Comparison of ENCODE assay signal across 8 mouse cellular contexts in the genomic region with DNA sequence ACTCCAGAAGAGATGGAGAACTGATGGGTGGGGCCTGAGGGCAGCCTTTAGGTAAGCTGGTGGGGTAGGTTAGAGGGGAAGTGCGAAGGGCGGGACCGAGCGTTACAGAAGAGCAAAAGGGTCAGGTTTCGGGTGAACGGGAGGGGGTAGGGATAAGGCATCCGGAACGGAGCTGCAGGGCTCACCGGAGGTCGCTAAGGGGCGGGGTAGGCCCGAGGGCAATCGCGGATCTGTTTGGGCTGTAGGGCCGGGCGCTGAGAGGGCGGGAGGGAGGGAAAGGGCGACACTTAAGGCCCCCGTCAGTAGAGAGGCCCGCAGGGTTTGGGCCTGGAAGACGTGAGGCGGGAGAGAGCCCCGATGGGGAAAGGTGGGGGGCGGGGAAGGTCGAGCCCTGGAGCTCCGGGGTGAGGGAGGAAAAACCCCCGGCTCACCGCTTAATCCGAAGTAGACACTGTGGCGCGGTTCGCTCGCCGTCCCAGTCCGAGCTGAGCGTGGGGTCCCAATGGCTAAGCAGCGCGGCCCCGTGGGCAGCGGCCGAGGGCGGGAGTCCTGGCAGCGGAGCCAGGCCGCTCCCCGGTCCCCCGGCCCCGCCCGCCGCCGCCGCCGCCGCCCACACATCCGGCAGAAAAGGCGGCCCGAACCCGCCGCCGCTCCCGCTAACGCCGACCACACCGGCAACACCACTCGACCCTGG. TPM values are rescaled to one million over a fixed set of nuclear protein-coding genes. Genes with fewer than 3 reads are reported as not detected.
DNase-seq lines count a peak whose midpoint lies in the region; ATAC-seq lines count a peak whose summit lies in the region.

No protein-coding gene starts in this region.

- peaks cover 30% of the 10 kb centered on the region for H3K36me3 ChIP-seq in forebrain, embryonic 14.5 days (ENCODE audit: control insufficient read depth, insufficient read depth, low read length)
- H3K36me3 ChIP-seq in stomach, embryonic 14.5 days (ENCODE audit: control insufficient read depth, insufficient read depth, low read length), result peaks cover 26% of the 10 kb centered on the region

- peak overlapping the region; percentile 95 for H3K9ac ChIP-seq in forebrain, embryonic 14.5 days (ENCODE audit: low read length)
- H3K9ac ChIP-seq in stomach, embryonic 14.5 days (replicated peaks; ENCODE audit: low read depth, low read length), result peak overlapping the region; percentile 87

- peak overlapping the region; percentile 97 for H3K4me3 ChIP-seq in forebrain, embryonic 14.5 days (ENCODE audit: low read depth, low read length)
- peak overlapping the region; percentile 93 for H3K4me3 ChIP-seq in stomach, embryonic 14.5 days (ENCODE audit: low read depth, low read length)

- no peaks in the 10 kb centered on the region for H3K27me3 ChIP-seq in forebrain, embryonic 14.5 days (replicated peaks; ENCODE audit: control insufficient read depth, insufficient read depth, low read length)
- H3K27me3 ChIP-seq in stomach, embryonic 14.5 days (ENCODE audit: control insufficient read depth, insufficient read depth, low read length), result no peaks in the 10 kb centered on the region

- under 1% methylated on average over 54 of the region's 64 CpGs for WGBS in forebrain, embryonic 14.5 days
- 1% methylated on average over 50 of the region's 64 CpGs for WGBS in stomach, embryonic 14.5 days

- H3K9me3 ChIP-seq in forebrain, embryonic 14.5 days (replicated peaks; ENCODE audit: control insufficient read depth, low read length), result no peaks in the 10 kb centered on the region
- H3K9me3 ChIP-seq in stomach, embryonic 14.5 days (ENCODE audit: control insufficient read depth, low read depth, low read length), result no peaks in the 10 kb centered on the region

- peak; percentile 57 for DNase-seq in cerebellum, adult 11-12 months
- no peak for DNase-seq in cerebellum, adult 9-11 months
- DNase-seq in R1 (ENCODE audit: low read depth, low spot score), result peak; percentile 92
- peak; percentile 16 for DNase-seq in forebrain, embryonic 14.5 days (ENCODE audit: low spot score)
- DNase-seq in kidney, postnatal 25 days, result peak; percentile 18 to 68
- DNase-seq in layer of hippocampus, adult 11-12 months (ENCODE audit: low spot score), result no peak

- peaks cover 17% of the 10 kb centered on the region for H3K4me1 ChIP-seq in forebrain, embryonic 14.5 days (ENCODE audit: control insufficient read depth, insufficient read depth, low read length)
- peaks cover 15% of the 10 kb centered on the region for H3K4me1 ChIP-seq in stomach, embryonic 14.5 days (ENCODE audit: control insufficient read depth, insufficient read depth, low read length)

- ATAC-seq in forebrain, embryonic 14.5 days, result peak; percentile 58
- peak; percentile 54 for ATAC-seq in megakaryocyte-erythroid progenitor cell, adult 5-6 weeks (replicated peaks; ENCODE audit: low FRiP score, low TSS enrichment, poor library complexity, severe bottlenecking)
- peak; percentile 47 for ATAC-seq in stomach, embryonic 14.5 days (ENCODE audit: insufficient number of reproducible peaks, insufficient read depth, low FRiP score, low read depth)

- H3K4me2 ChIP-seq in forebrain, embryonic 14.5 days (ENCODE audit: low read length), result peak overlapping the region; percentile 68
- H3K4me2 ChIP-seq in stomach, embryonic 14.5 days (replicated peaks; ENCODE audit: low read depth, low read length), result peak overlapping the region; percentile 82

- peak overlapping the region; percentile 66 for H3K27ac ChIP-seq in forebrain, embryonic 14.5 days (ENCODE audit: low read depth, low read length)
- H3K27ac ChIP-seq in stomach, embryonic 14.5 days (ENCODE audit: low read length), result peak overlapping the region; percentile 84

RNA-seq across cellular contexts. Expression of a gene that starts 0.5 kb away (rescaled TPM):
- 24.9 and 26.9 TPM in 2 replicates for polyA plus RNA-seq in forebrain, embryonic 14.5 days (2014; fragmentation: Nextera tagmentation; extraction: Ambion mirVana)
- 25.4 and 27.5 TPM in 2 replicates for total RNA-seq in megakaryocyte-erythroid progenitor cell, adult 5-6 weeks (2014; fragmentation: Nextera tagmentation)
- 14.6 and 19.4 TPM in 2 replicates for total RNA-seq in megakaryocyte-erythroid progenitor cell, adult 5-6 weeks (2017)
- polyA plus RNA-seq in stomach, embryonic 14.5 days (2014; fragmentation: Nextera tagmentation; extraction: Ambion mirVana), result 33.3 and 35.6 TPM in 2 replicates

RNA-seq across cellular contexts. Expression of a gene that starts 10.8 kb away (rescaled TPM):
- polyA plus RNA-seq in forebrain, embryonic 14.5 days (2014; fragmentation: Nextera tagmentation; extraction: Ambion mirVana), result 606 and 726 TPM in 2 replicates
- 878 and 1,130 TPM in 2 replicates for total RNA-seq in megakaryocyte-erythroid progenitor cell, adult 5-6 weeks (2014; fragmentation: Nextera tagmentation)
- 87.7 and 137 TPM in 2 replicates for total RNA-seq in megakaryocyte-erythroid progenitor cell, adult 5-6 weeks (2017)
- polyA plus RNA-seq in stomach, embryonic 14.5 days (2014; fragmentation: Nextera tagmentation; extraction: Ambion mirVana), result 739 and 807 TPM in 2 replicates

RNA-seq across cellular contexts. Expression of a gene that starts 30.0 kb away (rescaled TPM):
- polyA plus RNA-seq in forebrain, embryonic 14.5 days (2014; fragmentation: Nextera tagmentation; extraction: Ambion mirVana), result 58.4 and 68.8 TPM in 2 replicates
- total RNA-seq in megakaryocyte-erythroid progenitor cell, adult 5-6 weeks (2014; fragmentation: Nextera tagmentation), result 94.1 and 96.1 TPM in 2 replicates
- 37.3 and 54.3 TPM in 2 replicates for total RNA-seq in megakaryocyte-erythroid progenitor cell, adult 5-6 weeks (2017)
- 34.6 and 35.5 TPM in 2 replicates for polyA plus RNA-seq in stomach, embryonic 14.5 days (2014; fragmentation: Nextera tagmentation; extraction: Ambion mirVana)

RNA-seq across cellular contexts. Expression of a gene that starts 40.3 kb away (rescaled TPM):
- not detected in 2 replicates for polyA plus RNA-seq in forebrain, embryonic 14.5 days (2014; fragmentation: Nextera tagmentation; extraction: Ambion mirVana)
- total RNA-seq in megakaryocyte-erythroid progenitor cell, adult 5-6 weeks (2014; fragmentation: Nextera tagmentation), result not detected in 2 replicates
- not detected in 2 replicates for total RNA-seq in megakaryocyte-erythroid progenitor cell, adult 5-6 weeks (2017)
- polyA plus RNA-seq in stomach, embryonic 14.5 days (2014; fragmentation: Nextera tagmentation; extraction: Ambion mirVana), result 1.1 TPM in 1 of 2 replicates, not detected in the other

RNA-seq across cellular contexts. Expression of a gene that starts 47.1 kb away (rescaled TPM):
- polyA plus RNA-seq in forebrain, embryonic 14.5 days (2014; fragmentation: Nextera tagmentation; extraction: Ambion mirVana), result 0.14 TPM in 1 of 2 replicates, not detected in the other
- not detected in 2 replicates for total RNA-seq in megakaryocyte-erythroid progenitor cell, adult 5-6 weeks (2014; fragmentation: Nextera tagmentation)
- not detected in 2 replicates for total RNA-seq in megakaryocyte-erythroid progenitor cell, adult 5-6 weeks (2017)
- 0.15 TPM in 1 of 2 replicates, not detected in the other for polyA plus RNA-seq in stomach, embryonic 14.5 days (2014; fragmentation: Nextera tagmentation; extraction: Ambion mirVana)

Comparison
In these comparisons a context has a peak if more than half of its experiments do, and no peak if none do; other contexts are left out.
1. DNase-seq: peak in cerebellum, adult 11-12 months (single experiment), R1 (single experiment), forebrain, embryonic 14.5 days (single experiment) and kidney, postnatal 25 days (2 of 2); none in cerebellum, adult 9-11 months (single experiment) and layer of hippocampus, adult 11-12 months (single experiment).
2. Peak in every context shown above with its lines, with median percentiles within 50 percentile points of each other: ATAC-seq.